Mouse (Mus musculus) CH12.LX (cell line): ENCODE measurements around the gene Gm21981. TPM values are rescaled to one million over a fixed set of nuclear protein-coding genes. Genes with fewer than 3 reads are reported as not detected.
A peak's percentile ranks its signal among the peaks of the same experiment; 100 is the strongest.

ENCODE experiments used
- DNase-seq: peaks from one replicate; pipeline ENCODE4 v3.0.0-alpha.2; 2013; ENCODE audit errors: extremely low read depth
- H3K27ac ChIP-seq: 2 replicates; pipeline ENCODE4 v1.5.1; 2012; ENCODE audit warnings: low read depth, mild to moderate bottlenecking, control low read depth, moderate library complexity; ENCODE audit not compliant: insufficient read depth
- H3K27me3 ChIP-seq: replicated peaks from 2 replicates; pipeline ENCODE3; 2012; ENCODE audit warnings: inconsistent platforms
- H3K36me3 ChIP-seq, 2 experiments: replicated peaks in 1 of 2; 2 replicates each; pipeline versions ENCODE3 to v1.6.1; 2012; ENCODE audit warnings: inconsistent platforms in 1 of 2, low read length in 1 of 2, mild to moderate bottlenecking in 1 of 2, mixed read lengths in 1 of 2, moderate library complexity in 1 of 2; ENCODE audit not compliant: control insufficient read depth in 1 of 2, insufficient read depth in 1 of 2
- H3K4me1 ChIP-seq, 2 experiments: 2 replicates each; pipeline ENCODE4 v1.6.1; 2012; ENCODE audit warnings: inconsistent platforms in 1 of 2, moderate library complexity in 1 of 2; ENCODE audit not compliant: insufficient read depth in 2 of 2, control insufficient read depth in 1 of 2
- H3K4me2 ChIP-seq: 2 replicates; pipeline ENCODE4 v1.6.1; 2012; ENCODE audit warnings: low read depth, mild to moderate bottlenecking, control low read depth; ENCODE audit not compliant: poor library complexity, insufficient read depth, severe bottlenecking
- H3K4me3 ChIP-seq, 3 experiments: fragments of 150-350 bp in 1 of 3; sonication (generic) in 1 of 3; replicated peaks in 1 of 3; 2 replicates each; pipeline versions ENCODE3 to v1.5.1; 2011 to 2012; ENCODE audit warnings: low read depth in 2 of 3, low read length in 2 of 3, mild to moderate bottlenecking in 2 of 3, moderate library complexity in 2 of 3, control low read depth in 1 of 3, improper control_type of control experiment in 1 of 3, inconsistent platforms in 1 of 3, mixed read lengths in 1 of 3; ENCODE audit not compliant: poor library complexity in 1 of 3
- H3K79me2 ChIP-seq: replicated peaks from 2 replicates; pipeline ENCODE4 v1.6.1; 2012; ENCODE audit warnings: mild to moderate bottlenecking, moderate library complexity; ENCODE audit not compliant: control insufficient read depth, poor library complexity, insufficient read depth, severe bottlenecking; ENCODE audit errors: extremely low read depth
- H3K9ac ChIP-seq: 2 replicates; pipeline ENCODE4 v1.6.1; 2012; ENCODE audit warnings: low read depth, mild to moderate bottlenecking, control low read depth, moderate library complexity; ENCODE audit not compliant: insufficient read depth
- H3K9me3 ChIP-seq: replicated peaks from 2 replicates; pipeline ENCODE3; 2012; ENCODE audit warnings: low read length, inconsistent platforms, mixed read lengths
- CHD1 ChIP-seq: IDR thresholded peaks from 2 replicates; pipeline ENCODE4 v1.6.1; 2012; ENCODE audit warnings: low read depth, low read length, improper control_type of control experiment, inconsistent platforms
- CTCF ChIP-seq, 2 experiments: IDR thresholded peaks in 1 of 2; conservative IDR thresholded peaks in 1 of 2; 2 replicates each; pipeline ENCODE4 v1.5.1; 2011 to 2012; ENCODE audit warnings: low read depth in 2 of 2, low read length in 2 of 2, improper control_type of control experiment in 1 of 2, inconsistent platforms in 1 of 2, mild to moderate bottlenecking in 1 of 2, moderate library complexity in 1 of 2
- ETS1 ChIP-seq: conservative IDR thresholded peaks from 2 replicates; pipeline ENCODE4 v1.6.1; 2012; ENCODE audit warnings: low read depth, mild to moderate bottlenecking, inconsistent platforms, low read length, improper control_type of control experiment, moderate library complexity
- GABPA ChIP-seq: IDR thresholded peaks from 2 replicates; pipeline ENCODE4 v1.6.1; 2012; ENCODE audit warnings: low read depth, low read length, improper control_type of control experiment, inconsistent platforms; ENCODE audit not compliant: insufficient replicate concordance
- HCFC1 ChIP-seq: IDR thresholded peaks from 2 replicates; pipeline ENCODE4 v1.6.1; 2012; ENCODE audit warnings: low read depth, mild to moderate bottlenecking, inconsistent platforms, low read length, improper control_type of control experiment
- IRF4 ChIP-seq: IDR thresholded peaks from 2 replicates; pipeline ENCODE4 v1.6.1; 2014; ENCODE audit warnings: low read depth, mild to moderate bottlenecking, inconsistent platforms, low read length, improper control_type of control experiment
- JUN ChIP-seq: IDR thresholded peaks from 2 replicates; pipeline ENCODE4 v1.6.1; 2011; ENCODE audit warnings: low read depth, mild to moderate bottlenecking, low read length, improper control_type of control experiment, moderate library complexity; ENCODE audit not compliant: insufficient read depth
- KAT2A ChIP-seq: IDR thresholded peaks from 2 replicates; pipeline ENCODE4 v1.6.1; 2012; ENCODE audit warnings: low read length, improper control_type of control experiment, inconsistent platforms; ENCODE audit not compliant: insufficient replicate concordance
- MAX ChIP-seq: IDR thresholded peaks from 2 replicates; pipeline ENCODE4 v1.6.1; 2011; ENCODE audit warnings: low read length, improper control_type of control experiment
- MAZ ChIP-seq: IDR thresholded peaks from 2 replicates; pipeline ENCODE4 v1.6.1; 2012; ENCODE audit warnings: low read depth, mild to moderate bottlenecking, inconsistent platforms, low read length, improper control_type of control experiment, moderate library complexity
- MYC ChIP-seq: IDR thresholded peaks from 2 replicates; pipeline ENCODE4 v1.6.1; 2011; ENCODE audit warnings: low read depth, mild to moderate bottlenecking, improper control_type of control experiment, low read length
- NELFE ChIP-seq: IDR thresholded peaks from 2 replicates; pipeline ENCODE4 v1.6.1; 2011; ENCODE audit warnings: low read depth, low read length, improper control_type of control experiment
- NRF1 ChIP-seq: IDR thresholded peaks from 2 replicates; pipeline ENCODE4 v1.6.1; 2014; ENCODE audit warnings: low read depth, mild to moderate bottlenecking, inconsistent platforms, low read length, improper control_type of control experiment, moderate library complexity
- UBTF ChIP-seq: IDR thresholded peaks from 2 replicates; pipeline ENCODE4 v1.6.1; 2012; ENCODE audit warnings: low read depth, mild to moderate bottlenecking, inconsistent platforms, low read length, improper control_type of control experiment, moderate library complexity
- USF1 ChIP-seq: IDR thresholded peaks from 2 replicates; pipeline ENCODE4 v1.6.1; 2014; ENCODE audit warnings: low read depth, mild to moderate bottlenecking, inconsistent platforms, low read length, improper control_type of control experiment
- USF2 ChIP-seq: conservative IDR thresholded peaks from 2 replicates; pipeline ENCODE4 v1.6.1; 2011; ENCODE audit warnings: low read depth, low read length, improper control_type of control experiment
- ZMIZ1 ChIP-seq: IDR thresholded peaks from 2 replicates; pipeline ENCODE4 v1.6.1; 2012; ENCODE audit warnings: low read depth, mild to moderate bottlenecking, inconsistent platforms, low read length, improper control_type of control experiment
- ZNF384 ChIP-seq: IDR thresholded peaks from 2 replicates; pipeline ENCODE4 v1.6.1; 2012; ENCODE audit warnings: low read depth, low read length, improper control_type of control experiment, inconsistent platforms
- dilution Hi-C: fragments of 300-500 bp; cut with MboI; formaldehyde crosslinking; loops from 2 replicates; pipeline ENCODE4 v1.14.3; 2020; ENCODE audit warnings: low sequenced_read_pairs; ENCODE audit not compliant: extremely low pct_unique_long_range_greater_than_20kb, extremely low pct_ligation_motif_present
- in situ Hi-C: fragments of 300-500 bp; cut with MboI; formaldehyde crosslinking; loops from 3 replicates; pipeline ENCODE4 v1.14.3; 2019; ENCODE audit warnings: low sequenced_read_pairs, low pct_ligation_motif_present, low pct_unique_long_range_greater_than_20kb, mixed read lengths
- polyA plus RNA-seq: library from polyadenylated mRNA; unstranded; fragments of >175 nt; gene quantifications from 2 replicates; pipeline ENCODE4 v1.2.1, GENCODE M21; 2012; ENCODE audit warnings: low read depth; ENCODE audit not compliant: insufficient read length
- total RNA-seq, 2 experiments: library from RNA; depleted of rRNA; stranded (reverse); fragments of 300-350 nt in 1 of 2; fragments of >200 nt in 1 of 2; gene quantifications; 2 replicates each; pipeline ENCODE4 v1.2.3; 2012 to 2014

Gene Gm21981
- total and polyA plus RNA-seq, 3 experiments = 0.11 to 0.59 TPM; not detected in 1

GRCm38 (mm10) chr17:47730633-47731575 is 36.6 kb upstream of the Gm21981 start:
- DNase-seq = no peak
- dilution Hi-C loops = no loop called here
- Histone ChIP-seq H3K9me3 (no peaks in the 10 kb centered on the region), H3K4me2 (no peak overlapping the region), H3K27me3 (peaks cover 41% of the 10 kb centered on the region), H3K4me3 (no peak overlapping the region), H3K27ac (no peak overlapping the region), H3K79me2 (no peaks in the 10 kb centered on the region), H3K9ac (no peak overlapping the region), H3K4me1 (no peaks in the 10 kb centered on the region), H3K36me3 (no peaks in the 10 kb centered on the region)
- in situ Hi-C loops = no loop called here
- no peak for TF ChIP-seq JUN
- TF ChIP-seq CTCF (conservative IDR thresholded peaks at IDR 0.05 in 1 of 2, IDR thresholded peaks at IDR 0.05 in 1 of 2; ENCODE audit: low read depth in 2 of 2, low read length in 2 of 2) = peak in 1 of 2 experiments; percentile 27; a peak in 2 of 4 replicates
- TF ChIP-seq, all 38 proteins: peak for 1

GRCm38 (mm10) chr17:47726566-47726965 is 32.3 kb upstream of the Gm21981 start, which contains the start of gene Pgc:
Gene Pgc, plus strand, starts transcription at chr17:47726842.
- Histone ChIP-seq H3K9ac (no peak within 1 kb of the TSS), H3K9me3 (no peaks in the 10 kb centered on the region), H3K4me1 (no peaks in the 10 kb centered on the region), H3K4me3 (no peak within 1 kb of the TSS), H3K27ac (no peak within 1 kb of the TSS), H3K79me2 (no peaks in the 10 kb centered on the region), H3K4me2 (no peak within 1 kb of the TSS), H3K36me3 (no peaks in the 10 kb centered on the region), H3K27me3 (peaks cover 63% of the 10 kb centered on the region)
- no peak for TF ChIP-seq UBTF
- no peak for TF ChIP-seq USF2
- TF ChIP-seq KAT2A = no peak
- no peak for TF ChIP-seq IRF4
- TF ChIP-seq ETS1 = no peak
- TF ChIP-seq GABPA = no peak
- no peak for TF ChIP-seq NRF1
- TF ChIP-seq ZMIZ1 = no peak
- no peak for TF ChIP-seq MAZ
- TF ChIP-seq JUN = no peak
- no peak for TF ChIP-seq HCFC1
- no peak for TF ChIP-seq CHD1
- TF ChIP-seq MYC = no peak
- no peak for TF ChIP-seq USF1
- TF ChIP-seq MAX = no peak
- TF ChIP-seq NELFE = no peak
- TF ChIP-seq ZNF384 = no peak
- in situ Hi-C loops (no loop called here), dilution Hi-C loops (no loop called here)
- DNase-seq = no peak
